Mouse (Mus musculus) thymus, adult 2 months (tissue): ENCODE measurements around the gene Gucy2g.

Source experiments
- CTCF ChIP-seq: fragments of 200-500 bp; IDR thresholded peaks from 2 replicates; pipeline ENCODE4 v1.5.1; 2012; ENCODE audit warnings: mild to moderate bottlenecking, control low read depth, low read length, moderate library complexity, borderline replicate concordance; ENCODE audit not compliant: control insufficient read depth, poor library complexity, insufficient read depth; ENCODE audit errors: extremely low read depth
- POLR2A ChIP-seq: fragments of 200-500 bp; IDR thresholded peaks from 2 replicates; pipeline ENCODE4 v1.6.1; 2012; ENCODE audit warnings: mild to moderate bottlenecking, low read length, control low read depth, moderate library complexity; ENCODE audit not compliant: control insufficient read depth, poor library complexity, insufficient read depth; ENCODE audit errors: extremely low read depth

GRCm38 (mm10) chr19:55198303-55198702 is 42.7 kb downstream of the Gucy2g start:
- TF ChIP-seq POLR2A, result no peak
- no peak for TF ChIP-seq CTCF
